Mouse (Mus musculus) urinary bladder, postnatal 25 days (tissue): ENCODE results near the gene 1700006A11Rik.
"Not testable (repeated sequence)": the region's sequence is repeated elsewhere in the genome, so short reads cannot be mapped to it uniquely, and the experiment has no call there.

Experiments used
- DNase-seq: peaks from one replicate; pipeline ENCODE4 v3.0.0; 2022; ENCODE audit warnings: low spot score

The 1700006A11Rik gene

DNA sequence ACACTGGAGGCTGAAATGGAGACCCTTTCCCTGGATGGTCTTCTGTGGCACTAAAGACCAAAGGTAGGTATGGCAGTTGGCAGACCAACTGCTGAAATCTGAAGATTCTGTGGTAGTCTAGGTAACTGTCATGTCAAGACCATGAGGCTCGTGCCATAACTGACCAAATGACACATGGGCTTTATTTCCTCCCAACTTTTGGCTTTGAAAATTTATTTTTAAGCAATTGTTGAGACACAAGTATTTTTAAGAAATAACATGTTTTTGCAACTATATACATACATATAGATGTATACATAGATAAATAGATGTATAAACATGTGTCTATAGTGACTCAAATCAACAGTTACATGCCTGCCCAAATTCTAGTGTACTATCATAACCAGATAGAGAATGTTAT, at the start of gene 1700006A11Rik:
Gene 1700006A11Rik, minus strand, starts transcription at position 101 of the 400 bp plus-strand sequence.
- DNase-seq: no peak

- not testable (repeated sequence) for DNase-seq
Measured at GRCm38 (mm10) chr3:124474291-124474690, 48.5 kb upstream of the 1700006A11Rik start.

- DNase-seq: no peak
Measured at GRCm38 (mm10) chr3:124466102-124466730, 40.4 kb upstream of the 1700006A11Rik start.

DNA sequence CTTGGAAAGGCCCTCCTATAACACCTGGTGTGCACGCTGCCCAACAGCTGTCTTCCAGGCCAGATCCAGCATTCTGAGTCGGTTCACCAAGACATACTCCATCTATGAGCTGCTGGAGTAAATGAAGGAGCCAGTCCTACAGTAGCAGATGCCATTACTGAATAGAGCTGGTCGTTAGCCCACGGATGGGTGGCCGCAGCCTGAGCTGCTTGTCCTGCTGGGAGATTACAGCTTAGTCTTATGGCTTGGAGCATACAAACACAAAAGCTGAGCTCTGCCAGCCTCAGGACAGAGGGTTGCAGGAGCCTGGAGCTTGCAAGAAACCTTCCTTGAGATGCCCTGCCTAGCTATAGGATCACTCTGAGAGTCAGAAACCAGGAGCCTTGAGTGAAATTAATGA, 33.6 kb downstream of the 1700006A11Rik start:
- DNase-seq: no peak

DNA sequence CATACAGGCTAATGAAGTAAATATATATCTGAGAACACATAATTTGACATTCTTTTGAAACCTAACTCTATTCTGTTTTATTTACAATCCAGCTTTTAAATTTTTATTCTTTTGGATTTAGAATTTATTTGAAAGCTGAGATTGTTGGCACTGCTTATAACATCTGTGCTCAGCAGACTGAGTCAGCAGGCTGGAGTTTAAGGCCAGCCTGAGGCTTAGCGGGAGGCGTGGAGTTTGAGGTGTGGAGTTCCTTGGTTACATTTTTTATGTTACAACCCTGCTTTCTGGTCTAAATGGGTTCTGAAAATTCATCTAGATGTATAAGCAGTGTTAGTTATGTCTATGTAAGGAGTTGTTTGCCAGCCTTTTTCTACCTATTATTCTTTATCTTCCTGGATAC, 35.7 kb downstream of the 1700006A11Rik start:
- no peak for DNase-seq

DNA sequence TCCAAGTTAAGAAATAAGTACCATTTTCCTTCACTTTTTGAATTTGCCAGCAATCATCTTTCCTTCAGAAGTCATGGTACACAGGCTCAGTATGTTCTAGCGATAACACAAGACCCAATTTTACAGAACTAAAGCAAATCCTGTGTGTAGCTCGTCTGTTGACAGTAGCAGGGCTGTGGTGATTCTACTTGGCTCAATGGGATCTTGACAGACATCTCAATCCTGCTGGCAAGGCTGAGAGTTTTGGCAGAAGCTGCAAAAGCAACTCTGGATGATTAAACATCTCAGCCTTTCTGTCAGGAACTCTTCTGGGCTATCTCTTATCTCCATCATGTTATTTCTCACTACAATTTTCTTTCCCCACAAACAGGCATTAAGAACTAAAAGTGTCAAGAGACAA, 36.2 kb downstream of the 1700006A11Rik start:
- DNase-seq: no peak

DNA sequence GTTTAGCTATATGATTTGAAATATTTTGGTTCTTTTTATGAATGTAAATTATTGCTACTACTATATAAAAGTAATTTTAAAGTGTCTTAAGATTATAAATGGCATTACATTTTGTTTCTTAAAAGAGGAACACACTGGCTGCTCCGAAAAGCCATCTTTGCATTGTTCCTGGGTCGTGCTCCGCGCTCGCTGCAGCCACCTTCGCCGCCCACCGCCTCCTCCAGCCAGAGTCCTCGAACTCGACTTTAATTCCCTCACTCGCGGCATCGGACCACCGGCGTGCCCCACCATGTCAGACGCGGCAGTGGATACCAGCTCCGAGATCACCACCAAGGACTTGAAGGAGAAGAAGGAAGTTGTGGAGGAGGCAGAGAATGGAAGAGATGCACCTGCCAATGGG, 40.5 kb downstream of the 1700006A11Rik start:
- not testable (repeated sequence) for DNase-seq

GRCm38 (mm10) chr3:124372031-124372430, 53.8 kb downstream of the 1700006A11Rik start:
- no peak for DNase-seq

GRCm38 (mm10) chr3:124357533-124357932, 68.3 kb downstream of the 1700006A11Rik start:
- no peak for DNase-seq
